Mouse (Mus musculus): ENCODE results near the gene Gm45021.

Gm45021 gene

GRCm38 (mm10) chr6:48572572-48573061, 16.8 kb upstream of the Gm45021 start, which contains the start of gene Rarres2:
TSS of gene Rarres2 (minus strand) at chr6:48572789.
- no peak for DNase-seq (ENCODE audit: low spot score in 2 of 2)

- no peak for DNase-seq (ENCODE audit: low spot score in 2 of 2)
Measured at GRCm38 (mm10) chr6:48573280-48573679, 16.1 kb upstream of the Gm45021 start.

GRCm38 (mm10) chr6:48573981-48574380, 15.4 kb upstream of the Gm45021 start:
- no peak for DNase-seq (ENCODE audit: low spot score in 2 of 2)

- DNase-seq (ENCODE audit: low spot score in 2 of 2): no peak
Measured at GRCm38 (mm10) chr6:48578736-48579135, 10.7 kb upstream of the Gm45021 start.

GRCm38 (mm10) chr6:48579215-48579648, 10.2 kb upstream of the Gm45021 start:
- DNase-seq (ENCODE audit: low spot score in 2 of 2): no peak

GRCm38 (mm10) chr6:48581257-48581656, 8.2 kb upstream of the Gm45021 start:
- no peak for DNase-seq (ENCODE audit: low spot score in 2 of 2)

GRCm38 (mm10) chr6:48582037-48582436, 7.4 kb upstream of the Gm45021 start:
- peak in 1 of 2 experiments; percentile 56 for DNase-seq (ENCODE audit: low spot score in 2 of 2)

- no peak for DNase-seq (ENCODE audit: low spot score in 2 of 2)
Measured at GRCm38 (mm10) chr6:48591221-48591845, 1.9 kb downstream of the Gm45021 start.

GRCm38 (mm10) chr6:48591871-48592270, 2.5 kb downstream of the Gm45021 start:
- DNase-seq (ENCODE audit: low spot score in 2 of 2): no peak

GRCm38 (mm10) chr6:48593158-48594042, 4.0 kb downstream of the Gm45021 start, which contains the start of the genes Repin1 and Gm44965:
TSS of gene Repin1 (plus strand) at chr6:48593883.
TSS of gene Gm44965 (plus strand) at chr6:48593941.
- peak; percentile 91 for DNase-seq (ENCODE audit: low spot score in 2 of 2)

- peak; percentile 54 to 68 for DNase-seq (ENCODE audit: low spot score in 2 of 2)
Measured at GRCm38 (mm10) chr6:48594043-48594738, 4.8 kb downstream of the Gm45021 start.

- peak; percentile 44 to 47 for DNase-seq (ENCODE audit: low spot score in 2 of 2)
Measured at GRCm38 (mm10) chr6:48595278-48595677, 5.9 kb downstream of the Gm45021 start.

- DNase-seq (ENCODE audit: low spot score in 2 of 2): no peak
Measured at GRCm38 (mm10) chr6:48596545-48597232, 7.3 kb downstream of the Gm45021 start.

GRCm38 (mm10) chr6:48597233-48597625, 7.8 kb downstream of the Gm45021 start:
- no peak for DNase-seq (ENCODE audit: low spot score in 2 of 2)

- DNase-seq (ENCODE audit: low spot score in 2 of 2): no peak
Measured at GRCm38 (mm10) chr6:48600594-48600993, 11.2 kb downstream of the Gm45021 start.

GRCm38 (mm10) chr6:48601271-48602079, 12.1 kb downstream of the Gm45021 start, which contains the start of gene Zfp775:
TSS of gene Zfp775 (plus strand) at chr6:48602063.
- peak; percentile 94 to 97 for DNase-seq (ENCODE audit: low spot score in 2 of 2)

- DNase-seq (ENCODE audit: low spot score in 2 of 2): peak; percentile 62 to 64
Measured at GRCm38 (mm10) chr6:48602080-48602741, 12.8 kb downstream of the Gm45021 start.

GRCm38 (mm10) chr6:48608124-48608523, 18.7 kb downstream of the Gm45021 start:
- DNase-seq (ENCODE audit: low spot score in 2 of 2): no peak

GRCm38 (mm10) chr6:48609512-48609911, 20.1 kb downstream of the Gm45021 start:
- DNase-seq (ENCODE audit: low spot score in 2 of 2): no peak

GRCm38 (mm10) chr6:48610657-48611056, 21.2 kb downstream of the Gm45021 start:
- no peak for DNase-seq (ENCODE audit: low spot score in 2 of 2)

Data from right cerebral cortex, adult 2 months (tissue).